Mouse (Mus musculus) kidney, adult 11 months (tissue): Measurements from ENCODE around the gene Slc27a3.

Experiments
- DNase-seq: peaks from one replicate; pipeline ENCODE4 v3.0.0; 2022

Gene Slc27a3

GRCm38 (mm10) chr3:90335517-90335916 lies 54.2 kb downstream of the Slc27a3 start:
- no peak for DNase-seq
